Mouse (Mus musculus) neutrophil, adult 83 days (primary cell): Measurements from ENCODE around the gene B4galnt1. TPM values are rescaled to one million over a fixed set of nuclear protein-coding genes. Genes with fewer than 3 reads are reported as not detected.

Experiments used
- total RNA-seq, 2 experiments: library from RNA; stranded (reverse); gene quantifications; one replicate each; pipeline ENCODE4 v1.2.4; 2023

B4galnt1 gene
- 100 to 1,000 TPM in 1 of 2 experiments, 10 to 100 TPM in 1; 99.0 to 106 TPM for total RNA-seq

DNA sequence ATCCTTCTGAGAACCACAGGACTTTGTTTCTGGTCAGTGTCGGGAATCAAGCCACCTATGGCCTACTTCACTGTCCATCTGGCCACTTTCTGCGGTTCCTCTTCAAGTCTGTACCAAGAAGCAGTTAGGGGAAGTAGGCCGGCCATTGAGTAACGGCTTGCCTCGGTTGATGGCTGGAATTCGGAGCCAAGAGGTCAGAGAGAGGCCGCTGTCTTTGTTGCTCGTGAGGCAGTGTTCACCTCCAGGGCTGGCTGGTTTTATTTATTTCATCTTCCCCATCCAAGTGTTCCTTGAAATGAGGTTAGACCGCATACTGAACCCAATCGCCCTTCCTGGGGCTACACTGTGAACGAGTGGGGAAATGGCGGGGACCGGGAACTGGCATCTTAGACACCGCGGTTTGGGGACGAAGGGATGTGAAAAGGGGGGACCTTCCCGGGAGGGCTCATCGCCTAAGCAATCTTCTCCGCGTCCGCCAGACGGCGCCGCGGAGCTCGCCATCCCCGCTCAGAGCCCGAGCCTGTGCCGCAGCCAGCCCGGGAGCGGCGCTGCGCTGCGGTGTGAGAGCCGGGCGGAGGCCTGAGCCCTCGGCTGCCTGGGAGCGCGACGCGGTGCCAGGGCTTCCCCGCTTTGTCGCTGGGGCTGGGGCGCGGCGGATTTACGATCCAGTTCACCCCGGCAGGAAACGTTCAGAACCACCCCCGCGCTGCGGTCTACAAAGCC lies at the start of gene B4galnt1:
Gene B4galnt1 (plus strand): TSS at position 595 of the 723 bp plus-strand sequence.

DNA sequence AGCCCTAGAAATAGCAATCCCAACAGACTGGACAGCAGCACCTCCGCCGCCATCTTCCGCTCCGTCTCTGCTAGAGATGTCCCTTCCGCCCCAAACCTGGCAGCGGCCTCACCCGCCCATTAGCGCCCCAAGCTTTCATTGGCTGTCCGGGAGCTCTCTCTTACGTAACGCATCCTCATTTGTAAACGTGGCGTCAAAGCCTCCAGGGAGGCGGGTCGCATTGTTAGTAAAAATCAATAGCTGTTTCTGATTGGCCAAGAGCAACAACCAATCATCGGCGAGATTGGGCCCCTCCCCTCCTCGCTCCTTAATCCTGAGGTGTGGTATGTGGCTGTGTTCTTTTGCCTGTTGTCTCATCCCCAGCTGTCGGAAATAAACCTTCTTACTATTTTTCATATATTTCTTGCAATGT lies 44.0 kb upstream of the B4galnt1 start, which contains the start of gene Os9:
Gene Os9 (minus strand): TSS at position 66 of the 412 bp plus-strand sequence.

DNA sequence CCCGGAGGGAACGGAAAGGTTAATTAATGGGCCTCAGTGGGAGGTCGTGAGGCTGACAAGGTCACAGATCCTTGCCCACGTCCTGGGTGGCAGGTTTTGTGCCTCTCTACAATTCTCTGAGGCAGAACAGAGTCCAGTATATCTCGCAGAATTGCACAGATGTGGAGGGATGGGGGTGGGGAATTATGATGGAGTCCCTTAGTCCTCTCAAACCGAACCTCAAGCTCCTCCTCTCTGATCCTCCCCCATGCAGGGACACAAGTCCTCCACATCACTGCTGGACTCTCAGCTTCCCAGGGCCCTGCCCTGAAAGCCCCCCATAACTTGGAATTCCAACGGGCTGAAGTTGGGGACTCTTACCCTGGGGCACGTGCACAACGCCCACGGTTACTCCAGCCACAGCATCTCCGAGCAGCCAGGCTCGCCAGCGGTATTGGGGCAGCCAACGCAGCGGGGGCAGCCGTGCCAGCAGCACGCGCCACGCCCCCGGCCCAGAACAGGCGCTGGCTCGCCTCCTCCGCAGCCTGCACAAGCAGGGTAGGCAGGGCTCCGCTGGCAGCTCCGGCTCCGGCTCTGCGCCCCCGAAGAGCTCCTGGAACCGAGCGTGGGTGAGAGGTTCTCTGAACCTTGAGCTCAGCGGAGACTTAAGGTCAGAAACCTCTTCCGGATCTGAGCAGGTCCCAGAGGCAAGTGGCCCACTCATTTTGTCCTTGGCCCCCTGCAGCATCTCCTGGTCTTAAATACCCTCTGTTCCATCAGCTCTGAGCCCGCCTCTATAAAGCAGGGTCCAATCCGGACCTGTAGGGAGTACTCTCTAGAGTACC lies 15.1 kb downstream of the B4galnt1 start, which contains the start of gene Slc26a10:
Gene Slc26a10 (minus strand): TSS at position 775 of the 824 bp plus-strand sequence.

DNA sequence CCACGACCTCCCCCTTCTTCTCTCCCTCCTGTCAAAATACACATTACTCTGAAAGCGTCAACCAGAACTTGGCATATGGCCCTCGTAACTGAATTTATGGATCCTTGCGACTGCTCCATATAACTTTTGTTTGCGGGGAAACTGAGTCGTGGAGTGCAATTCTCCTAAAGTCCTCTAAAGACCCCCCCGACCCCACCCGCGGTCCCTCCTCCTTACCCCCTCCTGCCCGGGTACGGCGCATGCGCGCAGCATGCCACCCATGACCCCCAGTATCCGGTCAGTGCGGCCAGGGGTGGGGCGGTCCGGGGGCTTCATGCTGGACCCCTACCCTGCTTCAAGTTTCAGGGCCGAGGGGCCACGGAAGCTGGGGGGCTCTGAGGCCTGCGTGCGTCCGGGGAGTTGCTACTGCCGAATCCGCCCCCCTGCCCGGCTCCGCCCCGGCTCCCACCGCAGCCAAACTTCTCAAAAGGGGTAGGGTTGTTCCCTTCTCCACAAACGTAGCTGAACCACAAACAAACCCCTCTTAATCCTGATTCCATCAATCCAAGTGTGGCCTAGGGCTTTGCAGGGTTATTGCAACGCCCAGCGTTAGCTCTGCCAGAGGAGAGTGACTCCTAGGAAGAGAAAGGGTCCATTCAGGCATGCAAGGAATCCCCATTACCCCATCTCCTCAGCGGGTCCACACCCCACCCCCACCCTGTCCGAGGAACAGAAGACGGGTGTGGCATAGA lies 24.8 kb downstream of the B4galnt1 start, which contains the start of gene Arhgef25:
Gene Arhgef25 (minus strand): TSS at position 433 of the 731 bp plus-strand sequence.

DNA sequence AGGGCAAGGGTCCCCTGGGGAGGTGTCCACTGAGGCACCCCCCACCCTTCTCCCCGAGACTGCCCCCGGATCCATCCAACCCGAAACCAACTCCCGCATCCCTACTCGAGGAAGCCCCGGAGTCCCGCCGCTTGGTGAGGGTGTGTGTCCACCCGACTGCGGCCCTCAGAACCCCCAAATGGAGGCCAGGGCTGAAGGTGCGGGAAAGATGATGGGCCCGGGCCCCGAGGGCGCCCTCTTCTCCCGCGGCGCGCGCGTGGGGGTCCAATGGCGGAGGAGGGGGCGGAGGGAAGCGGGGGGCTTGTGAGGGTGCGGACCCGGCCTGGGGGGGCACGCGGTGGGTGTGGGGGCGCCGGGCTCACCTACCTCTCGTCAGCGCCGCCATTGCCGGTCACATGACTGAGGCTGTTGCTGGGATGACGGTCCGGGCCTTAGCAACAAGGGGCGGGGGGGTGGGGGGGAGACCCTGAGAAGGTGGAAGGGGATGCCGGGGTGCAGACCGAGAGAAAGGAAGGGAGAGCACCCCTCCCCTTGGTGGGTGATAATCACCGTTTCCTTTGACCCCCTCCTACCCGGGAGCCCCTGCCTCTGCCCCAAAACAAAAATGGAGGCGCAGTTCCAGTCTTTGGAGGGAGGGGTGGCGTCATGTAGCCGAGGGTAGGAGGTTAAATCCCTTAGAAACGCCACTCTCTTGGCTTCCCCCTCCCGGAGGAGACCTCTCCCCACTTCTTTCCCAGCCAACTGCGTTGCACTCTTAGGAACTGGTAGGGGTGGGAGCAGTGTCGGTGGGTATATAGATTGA lies 30.5 kb downstream of the B4galnt1 start, which contains the start of gene Dtx3:
Gene Dtx3 (minus strand): TSS at position 401 of the 802 bp plus-strand sequence.

DNA sequence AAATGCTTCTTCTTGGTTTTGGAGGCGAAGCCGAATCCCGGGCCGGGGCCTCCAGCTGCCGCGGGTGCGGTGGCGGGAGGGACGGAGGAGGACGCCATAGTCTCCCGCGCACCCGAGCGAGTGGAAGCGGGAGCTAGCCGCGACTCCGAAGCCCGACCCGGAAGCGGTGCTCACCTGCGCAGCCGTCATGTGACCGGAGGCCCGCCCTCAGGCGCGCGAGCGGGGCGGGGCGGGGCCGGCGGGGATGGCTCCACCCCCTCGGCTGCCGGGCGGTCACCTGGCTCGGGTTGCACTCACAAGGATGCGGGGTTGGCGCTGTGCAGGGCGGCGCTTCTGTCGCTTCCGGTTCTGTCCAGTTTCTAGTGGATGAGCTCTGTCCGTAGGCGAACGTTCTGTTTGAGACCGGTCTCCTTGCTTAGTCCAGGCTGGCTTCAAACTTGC lies 46.4 kb downstream of the B4galnt1 start, which contains the start of gene Pip4k2c:
Gene Pip4k2c (minus strand): TSS at position 172 of the 441 bp plus-strand sequence.

Other genes starting within 250 kb of the B4galnt1 start
- gene Ctdsp2, start 186.5 kb upstream of the B4galnt1 start, total RNA-seq: 100 to 1,000 TPM in 1 of 2 experiments, 10 to 100 TPM in 1; 95.6 to 113 TPM
- under 1 TPM in 1 of 2 experiments, not detected in 1; 0.22 TPM for gene Avil, start 164.5 kb upstream of the B4galnt1 start, total RNA-seq
- gene Tsfm, start 134.4 kb upstream of the B4galnt1 start, total RNA-seq: 10 to 100 TPM; 11.1 to 11.3 TPM
- gene Mettl1, start 123.8 kb upstream of the B4galnt1 start, total RNA-seq: 1 to 10 TPM; 3.6 to 4.2 TPM
- under 1 TPM in 1 of 2 experiments, not detected in 1; 0.20 TPM for gene Eef1akmt3, start 123.7 kb upstream of the B4galnt1 start, total RNA-seq
- not detected for gene Cyp27b1, start 117.0 kb upstream of the B4galnt1 start, total RNA-seq
- gene March9, start 105.0 kb upstream of the B4galnt1 start, total RNA-seq: under 1 TPM in 1 of 2 experiments, not detected in 1; 0.11 TPM
- gene Cdk4, start 101.7 kb upstream of the B4galnt1 start, total RNA-seq: 100 to 1,000 TPM; 139 to 142 TPM
- 10 to 100 TPM; 26.9 to 27.6 TPM for gene Tspan31, start 95.0 kb upstream of the B4galnt1 start, total RNA-seq
- gene Agap2, start 89.9 kb upstream of the B4galnt1 start, total RNA-seq: 10 to 100 TPM; 45.3 to 49.2 TPM
- gene Os9, start 44.1 kb upstream of the B4galnt1 start, total RNA-seq: 100 to 1,000 TPM; 102 to 103 TPM
- gene Slc26a10, start 15.4 kb downstream of the B4galnt1 start, total RNA-seq: not detected
- gene Arhgef25, start 24.9 kb downstream of the B4galnt1 start, total RNA-seq: 1 to 10 TPM; 1.1 to 1.6 TPM
- gene Dtx3, start 30.5 kb downstream of the B4galnt1 start, total RNA-seq: 10 to 100 TPM; 15.9 to 19.5 TPM
- gene Pip4k2c, start 46.4 kb downstream of the B4galnt1 start, total RNA-seq: 10 to 100 TPM; 24.4 to 25.8 TPM
- gene Kif5a, start 98.1 kb downstream of the B4galnt1 start, total RNA-seq: under 1 TPM; 0.22 to 0.42 TPM
- 100 to 1,000 TPM in 1 of 2 experiments, 10 to 100 TPM in 1; 98.1 to 101 TPM for gene Dctn2, start 101.1 kb downstream of the B4galnt1 start, total RNA-seq
- gene Mbd6, start 123.8 kb downstream of the B4galnt1 start, total RNA-seq: 100 to 1,000 TPM; 134 to 135 TPM
- 10 to 100 TPM; 41.3 to 47.4 TPM for gene Mars, start 146.6 kb downstream of the B4galnt1 start, total RNA-seq
- gene Arhgap9, start 156.7 kb downstream of the B4galnt1 start, total RNA-seq: 100 to 1,000 TPM; 240 to 263 TPM
- gene Gli1, start 176.7 kb downstream of the B4galnt1 start, total RNA-seq: not detected
- gene Inhbe, start 189.2 kb downstream of the B4galnt1 start, total RNA-seq: not detected
- gene Inhbc, start 205.2 kb downstream of the B4galnt1 start, total RNA-seq: not detected
- gene R3hdm2, start 215.1 kb downstream of the B4galnt1 start, total RNA-seq: 10 to 100 TPM; 91.2 to 93.7 TPM